Mouse (Mus musculus): ENCODE measurements around the gene Chchd4.

- TF ChIP-seq TAL1 (IDR thresholded peaks at IDR 0.05; ENCODE audit: low read length) = no peak
- TF ChIP-seq GATA1 (IDR thresholded peaks at IDR 0.05; ENCODE audit: low read length) = no peak
Observed at GRCm38 (mm10) chr6:91514135-91514534, 40.8 kb upstream of the Chchd4 start.
